Mouse (Mus musculus): ENCODE results near the gene Fcgr2b.

DNA sequence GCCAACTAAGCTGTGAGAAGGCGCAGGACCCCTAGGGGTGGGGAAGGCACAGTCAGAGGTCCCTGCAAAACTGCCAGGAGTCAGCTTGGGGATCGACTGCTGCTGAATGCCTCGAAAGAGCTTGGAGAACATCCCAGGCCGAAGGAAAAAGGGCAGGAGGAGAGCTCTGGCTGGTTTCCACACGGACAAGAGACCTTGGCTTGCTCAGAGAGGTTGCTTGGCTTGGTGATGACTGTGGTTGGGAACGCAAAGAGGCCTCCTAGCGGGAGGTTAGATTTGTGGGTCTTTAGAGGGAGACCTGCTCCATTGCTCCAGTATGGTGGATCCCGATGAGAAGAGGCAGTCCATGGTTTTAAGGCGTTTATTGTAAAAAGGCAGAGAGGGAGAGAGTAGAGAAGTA is 13.3 kb upstream of the Fcgr2b start:
- TF ChIP-seq POLR2A (IDR thresholded peaks at IDR 0.05; ENCODE audit: extremely low read depth, insufficient read depth, low read length), result no peak
- no peak for TF ChIP-seq CTCF (IDR thresholded peaks at IDR 0.05; ENCODE audit: low read depth, low read length)
